Mouse (Mus musculus) thymus, postnatal 14 days (tissue): ENCODE measurements around the gene Rasl11b.

Experiments
- DNase-seq: peaks from one replicate; pipeline ENCODE4 v3.0.0; 2021

The Rasl11b gene

DNA sequence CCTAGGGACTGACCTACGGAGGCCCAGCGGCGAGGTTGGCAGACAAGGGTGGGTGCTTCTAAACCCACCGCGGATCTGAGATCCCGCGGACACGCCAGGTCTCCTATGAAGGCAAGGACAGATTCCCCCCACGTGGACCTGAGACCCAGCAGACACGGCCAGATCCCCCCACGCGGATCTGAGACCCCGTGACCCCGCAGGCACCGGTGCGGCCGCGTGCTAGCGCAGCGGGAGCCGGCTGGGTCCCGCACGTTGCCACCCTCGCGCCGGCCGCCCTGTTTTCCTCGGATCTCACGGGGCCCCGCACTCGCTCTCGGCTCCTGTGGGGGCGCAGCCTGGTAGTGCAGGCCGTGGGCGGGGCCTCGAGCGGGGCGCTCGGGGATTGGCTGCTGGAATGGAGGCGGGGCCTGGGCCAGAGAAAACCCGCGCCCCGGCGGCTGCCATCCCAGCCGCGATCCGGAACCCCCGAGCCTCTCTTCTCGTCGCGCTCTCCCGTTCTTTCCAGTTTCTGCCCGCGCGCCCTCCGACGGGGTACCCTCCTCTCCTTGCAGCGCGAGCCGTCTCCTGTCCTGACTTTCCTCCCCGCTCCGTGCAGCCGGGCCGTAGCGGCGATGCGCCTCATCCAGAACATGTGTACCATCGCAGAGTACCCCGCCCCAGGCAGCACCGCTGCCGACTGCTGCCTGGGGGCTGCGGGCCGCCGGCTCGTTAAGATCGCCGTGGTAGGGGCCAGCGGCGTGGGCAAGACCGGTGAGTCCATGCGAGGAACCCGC, at the start of gene Rasl11b:
Rasl11b (plus strand) TSS at position 446 of the 773 bp plus-strand sequence.
- DNase-seq = peak; percentile 98

DNA sequence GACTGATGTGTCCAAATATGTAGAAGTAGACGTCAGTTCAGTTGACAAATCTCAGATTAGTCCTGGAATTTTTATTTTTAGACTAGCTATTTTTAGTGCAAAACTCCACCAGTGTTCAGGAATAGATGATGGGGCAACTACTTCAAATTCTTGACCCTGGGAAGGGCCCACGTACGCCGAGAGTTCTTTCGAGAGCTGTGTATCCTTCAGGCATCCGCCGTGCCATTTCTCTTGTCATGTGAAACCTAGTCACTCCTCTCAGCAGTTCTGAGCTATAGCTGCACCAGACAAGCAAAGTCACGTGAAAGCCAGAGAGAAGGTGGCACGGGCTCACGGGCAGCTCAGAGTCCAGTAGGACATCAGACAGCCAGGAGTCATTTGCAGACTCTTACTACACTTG, 47.5 kb upstream of the Rasl11b start:
- DNase-seq = no peak

DNA sequence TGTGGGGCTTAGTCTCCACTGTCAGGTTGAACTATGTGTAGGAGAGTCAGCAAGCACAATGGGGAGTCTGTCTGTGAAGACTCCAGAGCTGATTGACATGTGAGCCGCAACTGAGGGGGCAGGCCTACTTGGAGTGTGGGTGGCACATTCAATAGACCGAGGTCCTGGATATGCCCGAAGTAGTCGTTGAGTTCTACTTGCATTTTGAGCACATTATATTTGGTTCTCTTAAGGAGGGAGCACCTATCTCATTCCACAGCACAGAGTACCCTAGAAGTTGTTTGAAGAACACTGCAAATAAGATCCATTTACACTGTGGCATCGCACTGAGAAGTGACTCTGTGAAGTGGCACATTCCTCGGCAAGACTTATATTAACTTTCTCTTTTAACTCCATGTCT, 45.1 kb upstream of the Rasl11b start:
- DNase-seq = no peak

DNA sequence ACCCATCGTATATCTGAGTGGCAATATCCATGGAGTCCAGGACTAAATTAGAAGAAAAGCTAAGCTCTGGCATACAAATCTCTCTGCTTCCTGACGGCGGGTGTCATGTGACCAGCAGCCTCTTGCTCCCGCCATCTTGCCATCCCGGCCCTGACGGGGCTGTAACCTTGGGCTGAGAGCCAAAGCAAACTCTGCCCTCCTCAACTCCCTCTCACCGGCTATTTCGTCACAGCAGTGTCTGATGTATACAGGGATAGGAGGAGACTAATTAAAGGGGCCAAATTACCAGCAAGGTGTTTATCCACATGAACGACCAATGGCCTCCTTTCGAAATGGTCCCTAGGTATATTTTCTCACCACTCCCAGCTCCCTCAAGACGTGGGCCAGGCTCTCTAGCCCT, 43.3 kb upstream of the Rasl11b start:
- no peak for DNase-seq

DNA sequence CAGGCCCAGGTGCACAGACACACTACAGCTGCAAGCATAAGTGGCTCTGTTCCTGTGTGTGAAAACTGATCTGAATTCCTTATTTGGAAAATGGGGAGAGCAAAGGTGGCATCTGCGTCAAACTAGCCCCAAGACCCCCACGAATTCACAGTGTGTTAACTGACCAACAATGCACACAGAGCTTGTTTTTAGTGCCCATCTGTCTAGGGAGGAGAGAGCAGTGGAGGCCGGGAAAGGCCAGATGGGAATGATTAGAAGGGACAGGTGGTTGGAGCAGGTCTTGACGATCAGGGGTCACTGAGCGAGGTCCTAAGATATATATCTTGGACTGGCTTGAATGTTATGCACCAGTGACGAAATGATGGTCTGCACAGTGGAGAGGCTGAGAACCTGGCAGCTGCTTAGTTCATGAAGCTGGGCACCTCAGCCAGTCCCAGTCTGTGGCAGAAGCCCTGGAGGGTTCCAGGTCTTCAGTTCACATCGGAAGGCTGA, 39.2 kb upstream of the Rasl11b start:
- DNase-seq = no peak

DNA sequence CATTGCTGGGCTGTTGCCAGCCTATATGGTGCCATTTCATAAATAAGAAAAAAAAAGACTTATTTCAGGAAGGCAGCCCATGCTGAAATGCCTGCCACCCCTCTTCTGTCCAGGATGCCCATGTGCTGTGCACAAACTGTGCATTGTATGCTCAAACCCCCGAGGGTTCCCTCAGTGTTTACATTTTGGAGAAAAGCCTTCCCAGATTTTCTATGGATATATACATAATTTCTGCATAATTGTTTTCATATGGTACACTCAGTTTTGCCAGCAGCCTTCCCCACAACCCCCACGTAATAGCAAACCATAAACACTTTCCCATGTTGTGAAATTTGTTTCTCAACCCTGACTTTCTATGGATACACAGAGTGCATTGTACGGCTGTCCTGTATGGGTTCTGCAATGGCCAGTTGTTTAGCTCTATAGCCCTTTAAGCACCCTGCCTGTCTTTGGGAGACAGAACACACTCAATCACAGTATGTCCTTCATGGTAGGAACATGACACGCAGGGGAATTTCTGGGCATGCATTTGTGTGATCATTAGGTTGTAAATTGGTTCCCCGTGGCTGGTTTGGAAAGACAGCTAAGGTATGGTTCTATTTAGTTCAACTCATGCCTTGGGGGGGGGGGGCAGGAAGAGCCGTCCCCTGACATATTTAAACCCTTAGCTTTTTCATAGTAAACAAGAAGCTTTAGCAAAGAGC, 36.0 kb upstream of the Rasl11b start:
- no peak for DNase-seq

DNA sequence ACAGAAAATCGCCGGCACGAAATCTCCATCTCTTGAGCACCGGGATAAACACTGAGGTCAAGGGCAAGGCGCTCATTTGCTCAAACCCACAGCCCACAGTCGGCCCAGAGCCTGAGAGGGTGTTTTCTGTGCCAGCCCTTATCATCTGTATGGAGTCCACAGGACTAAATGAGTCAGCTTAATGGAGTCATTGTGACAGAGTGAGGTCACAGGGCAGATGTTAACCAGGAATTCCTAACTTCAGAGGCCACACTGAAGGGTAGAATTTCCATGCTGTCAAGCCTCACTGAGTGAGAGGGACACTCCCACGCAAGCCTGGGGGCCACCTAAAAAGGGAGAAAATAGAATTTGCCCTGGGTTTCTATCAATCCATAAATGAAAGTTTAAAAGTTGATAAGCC, 35.2 kb upstream of the Rasl11b start:
- DNase-seq = no peak

DNA sequence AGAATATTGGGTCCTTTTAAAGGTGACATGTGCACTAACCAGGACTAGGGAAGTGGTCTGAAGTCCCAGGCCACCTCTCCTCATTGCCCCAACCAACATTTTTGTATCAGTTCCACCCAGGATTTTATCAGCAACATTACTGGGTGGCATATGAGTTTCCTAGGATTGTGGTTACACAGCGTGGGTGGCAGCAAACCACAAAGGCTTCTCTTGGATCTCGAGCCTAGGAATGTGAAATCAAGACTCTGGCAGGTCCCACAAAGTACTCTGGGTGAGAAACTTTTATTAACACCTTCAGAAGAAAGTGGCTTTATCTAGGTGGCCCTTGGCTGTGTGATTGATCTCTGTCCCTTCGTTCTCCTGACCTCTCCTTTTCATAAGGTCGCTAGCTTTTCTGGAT, 34.7 kb upstream of the Rasl11b start:
- no peak for DNase-seq

DNA sequence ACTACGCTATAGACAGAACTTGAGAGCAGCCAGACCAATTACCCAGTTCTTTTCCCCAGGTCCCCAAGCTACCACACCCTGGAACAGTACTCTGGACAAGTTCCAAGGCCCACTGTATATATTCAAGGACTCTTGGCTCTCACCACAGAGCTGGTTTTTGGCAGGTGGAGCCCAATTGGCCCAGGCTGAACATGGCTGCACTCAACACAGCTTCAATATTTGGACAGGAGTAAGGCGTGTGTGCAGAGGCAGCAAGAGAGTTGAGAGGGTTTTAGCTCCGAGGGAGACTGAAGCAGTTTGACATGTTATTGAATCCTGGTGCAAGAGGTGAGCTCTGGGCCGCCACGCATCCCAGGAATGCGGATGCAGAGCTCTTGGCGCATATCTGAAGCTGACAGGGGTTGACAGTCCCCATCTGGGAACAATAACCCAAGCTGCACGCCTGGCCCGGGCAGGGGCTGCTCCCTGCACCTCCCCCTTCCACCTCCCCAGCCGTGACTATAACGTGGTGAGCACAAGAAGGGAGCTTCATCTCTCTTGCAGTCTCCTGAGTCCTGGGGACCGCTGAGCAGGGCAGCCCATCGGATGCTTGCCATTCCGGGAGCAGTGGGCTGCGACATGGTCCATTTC, 33.7 kb upstream of the Rasl11b start:
- no peak for DNase-seq

DNA sequence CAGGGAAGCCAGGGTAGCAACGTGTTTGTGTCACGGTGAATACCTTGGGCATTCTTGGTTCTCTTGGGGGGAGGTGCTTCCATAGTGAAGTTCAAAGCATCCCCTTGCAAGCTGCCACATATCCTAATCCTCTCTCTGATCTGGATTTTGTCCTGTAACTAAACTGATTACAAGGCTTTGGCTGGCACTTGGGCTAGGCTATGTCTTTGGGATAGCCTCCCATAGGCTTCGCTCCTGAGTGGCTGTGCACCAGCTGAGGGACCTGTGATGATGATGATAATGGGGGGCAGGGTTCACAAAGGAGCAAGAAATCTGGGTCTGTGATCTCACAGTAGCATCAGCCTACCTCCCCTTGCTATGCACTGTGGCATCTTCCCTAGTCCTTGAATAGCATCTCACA, 33.1 kb upstream of the Rasl11b start:
- DNase-seq = no peak

DNA sequence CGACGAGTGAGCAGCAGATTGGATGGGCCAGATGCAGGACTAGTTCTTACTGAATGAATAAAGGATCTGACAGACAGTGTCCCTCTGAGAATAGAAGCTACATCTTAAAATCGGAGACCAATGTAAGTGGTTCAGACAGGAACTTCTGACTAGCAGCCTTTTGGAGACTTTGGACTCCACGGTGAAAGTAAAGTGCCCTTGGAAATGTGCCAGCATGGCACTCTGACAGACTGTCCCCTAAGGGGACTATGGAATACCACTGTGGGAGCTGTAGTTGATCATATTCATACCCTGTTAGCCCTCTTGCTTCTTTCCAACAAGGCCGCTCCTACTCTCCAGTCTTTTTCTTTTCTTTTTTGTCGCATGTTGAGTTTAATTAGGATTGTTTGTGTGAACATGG, 31.9 kb upstream of the Rasl11b start:
- no peak for DNase-seq

DNA sequence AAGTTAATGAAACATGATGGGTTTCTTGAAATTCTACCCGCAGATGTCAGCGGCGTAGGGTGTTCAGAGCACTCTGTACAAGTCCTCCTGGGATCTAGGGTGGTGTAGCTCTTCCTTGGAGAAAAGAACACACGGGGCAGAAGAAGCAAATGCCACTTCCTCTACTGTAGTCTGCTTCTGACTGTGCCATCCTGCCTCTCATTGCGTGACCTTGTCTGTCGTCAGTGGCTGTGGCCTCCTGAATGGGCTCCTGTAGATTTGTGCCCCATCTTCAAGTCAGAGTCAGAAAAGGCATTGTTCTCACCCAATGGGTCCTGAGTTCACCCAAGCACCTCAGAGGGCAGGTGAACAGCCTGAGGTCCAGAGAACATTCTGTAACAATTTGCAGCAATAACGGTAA, 30.5 kb upstream of the Rasl11b start:
- DNase-seq = no peak

DNA sequence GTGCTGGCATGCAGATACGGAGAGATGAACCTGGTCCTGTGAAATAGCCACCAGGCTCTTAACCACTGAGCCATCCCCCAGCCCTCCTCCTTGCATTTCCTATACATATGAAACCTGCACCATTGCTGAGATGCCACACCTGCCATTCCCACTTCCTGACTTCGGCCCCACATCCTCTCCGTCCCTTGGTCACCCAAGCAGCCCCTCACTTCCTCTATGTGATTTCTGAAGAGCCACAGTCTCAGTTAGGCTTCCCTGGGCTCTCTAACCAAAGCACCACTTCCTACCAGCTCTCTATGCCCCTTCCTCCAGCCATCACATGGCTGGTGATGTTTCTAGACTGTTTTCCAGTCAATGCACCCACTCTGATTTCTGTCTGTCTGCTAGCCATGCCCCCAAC, 28.4 kb upstream of the Rasl11b start:
- no peak for DNase-seq

DNA sequence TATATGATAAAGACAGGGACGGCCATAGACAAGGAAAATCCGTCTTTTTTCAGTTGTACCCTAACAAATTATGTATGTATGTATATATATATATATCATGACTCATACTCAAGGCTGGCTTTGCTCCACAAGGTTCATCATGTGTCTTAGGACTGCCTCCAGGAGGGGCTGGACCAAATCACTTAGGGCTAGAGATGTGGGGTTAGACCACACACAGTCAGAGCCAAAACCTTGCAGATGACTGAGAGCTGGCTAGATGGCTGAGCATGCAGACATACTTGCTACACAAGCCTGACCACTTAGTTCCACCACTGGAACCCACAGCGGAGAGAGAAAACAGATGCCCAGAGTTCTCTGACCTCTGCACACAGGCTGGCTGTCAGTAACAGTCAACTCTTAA, 27.0 kb upstream of the Rasl11b start:
- DNase-seq = no peak

DNA sequence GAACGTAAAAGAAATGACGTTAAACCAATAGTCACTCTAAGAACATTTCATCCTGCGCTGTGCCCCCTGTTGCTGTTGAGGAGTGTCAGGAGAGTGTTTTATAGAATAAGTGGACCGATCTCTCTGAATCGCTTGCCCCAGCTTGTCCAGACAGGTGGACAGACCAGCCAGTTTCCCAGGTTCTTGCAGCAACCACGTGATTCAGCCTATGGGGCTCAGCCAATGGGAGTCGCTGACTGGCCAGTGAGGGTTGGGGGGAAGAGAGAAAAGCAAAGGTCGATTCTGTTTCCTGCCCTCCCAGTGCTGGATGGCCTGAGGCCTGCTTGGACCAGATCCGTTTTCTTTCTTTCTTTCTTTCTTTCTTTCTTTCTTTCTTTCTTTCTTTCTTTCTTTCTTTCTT, 23.3 kb upstream of the Rasl11b start:
- no peak for DNase-seq

DNA sequence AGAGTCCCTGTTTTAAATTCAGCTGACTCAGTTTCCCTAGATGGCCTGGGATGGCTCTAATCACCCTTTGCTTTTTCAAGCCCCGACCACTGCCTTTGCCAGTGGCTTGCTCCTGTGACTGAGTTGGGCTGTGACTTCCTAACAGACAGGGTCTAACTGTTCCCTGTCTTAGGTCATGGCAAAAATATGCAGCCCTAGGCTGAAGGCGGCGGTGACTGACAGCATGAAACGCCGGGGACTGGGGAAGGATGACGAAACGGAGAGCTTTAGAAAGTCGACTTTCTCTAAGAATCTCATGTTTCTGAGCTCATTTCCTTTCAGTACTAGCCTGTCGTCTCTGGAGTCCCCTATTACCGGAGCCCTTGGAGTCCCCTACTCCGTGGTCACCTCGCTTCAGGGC, 22.9 kb upstream of the Rasl11b start:
- no peak for DNase-seq

DNA sequence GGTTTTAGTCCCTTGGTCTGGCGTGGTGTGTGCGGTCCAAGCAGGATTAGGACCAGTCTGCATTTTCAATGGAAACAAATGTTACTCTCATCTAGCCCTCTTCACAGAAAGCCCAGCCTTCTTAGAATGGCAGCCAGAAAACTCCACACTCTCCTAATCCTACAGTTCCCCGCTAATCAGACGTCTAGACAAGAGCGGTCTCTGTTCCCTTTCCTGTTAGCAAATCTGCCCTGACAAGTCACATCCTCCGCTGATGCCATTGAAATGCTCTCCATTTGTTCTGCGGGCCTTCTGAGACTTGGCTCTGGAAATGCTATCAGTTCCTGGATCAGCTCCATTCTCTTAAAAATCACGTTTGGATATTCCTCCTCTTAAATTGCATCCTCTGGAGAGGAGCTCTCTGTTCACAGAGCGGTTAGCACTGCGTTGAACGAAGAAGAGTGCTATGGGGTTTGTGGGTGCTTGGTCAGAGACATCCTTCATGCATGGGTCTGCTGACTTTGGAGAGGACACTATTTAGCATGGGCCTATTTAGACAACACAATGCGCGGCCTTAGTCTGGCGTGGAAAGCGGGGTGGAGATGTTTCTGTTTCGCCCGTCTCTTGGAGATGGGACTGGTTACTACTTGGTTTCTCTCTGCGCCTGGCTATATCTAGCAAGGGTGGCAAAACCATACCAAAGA, 21.8 kb upstream of the Rasl11b start:
- DNase-seq = no peak

DNA sequence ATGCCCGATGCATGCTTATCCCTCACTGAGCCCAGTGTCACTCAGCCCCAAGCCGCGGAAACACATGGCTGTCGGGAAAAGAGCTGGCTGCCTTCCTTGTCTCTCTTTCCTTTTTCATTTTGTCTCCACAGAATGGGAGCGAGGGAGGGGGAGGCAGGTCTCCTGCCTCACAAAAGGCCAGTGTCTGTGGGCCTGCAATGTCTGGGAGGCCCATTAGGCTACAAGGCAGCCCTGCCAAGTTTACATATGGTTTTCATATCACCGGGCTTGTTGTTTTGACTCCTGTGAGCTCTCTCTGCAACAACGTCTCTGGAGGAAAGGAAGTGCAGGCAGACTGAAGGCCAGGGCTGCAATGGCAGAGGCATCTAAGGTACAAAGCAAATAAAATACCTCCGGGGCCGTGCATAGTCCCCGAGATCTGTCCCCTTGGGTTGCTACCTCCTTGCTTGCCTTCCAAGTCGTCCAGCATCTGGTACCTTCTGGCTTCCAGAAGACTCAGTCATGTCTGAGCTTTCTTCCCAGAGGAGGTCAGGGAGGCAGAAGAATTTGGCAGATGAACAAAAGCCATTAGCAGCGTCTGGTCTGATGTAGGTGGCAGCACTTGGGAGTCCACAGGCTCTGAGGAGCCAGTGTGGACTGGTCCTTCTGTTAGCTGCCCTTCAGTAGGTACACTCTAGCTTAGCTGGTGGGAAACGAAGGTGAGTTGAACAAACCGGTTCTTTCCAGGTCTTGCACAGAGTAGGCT, 19.4 kb upstream of the Rasl11b start:
- DNase-seq = no peak

DNA sequence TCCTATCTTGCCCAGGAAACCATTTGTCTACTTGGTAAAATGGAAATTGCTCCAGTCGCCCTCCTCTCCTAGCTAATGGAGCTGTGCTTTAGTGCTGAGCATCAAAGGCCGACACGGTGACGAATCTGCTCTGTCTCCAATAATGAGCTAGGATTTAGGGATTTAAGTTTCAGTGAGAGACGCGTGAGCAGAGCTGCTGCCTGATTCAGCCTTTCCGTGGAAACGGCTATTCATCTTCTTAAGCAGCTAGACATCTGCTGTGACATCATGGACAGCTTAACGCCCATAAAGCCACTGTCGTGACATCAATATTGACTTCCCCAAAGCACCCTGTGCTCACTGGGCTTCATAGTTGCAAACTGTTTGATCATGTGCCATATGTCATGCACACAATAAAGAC, 14.9 kb upstream of the Rasl11b start:
- no peak for DNase-seq

DNA sequence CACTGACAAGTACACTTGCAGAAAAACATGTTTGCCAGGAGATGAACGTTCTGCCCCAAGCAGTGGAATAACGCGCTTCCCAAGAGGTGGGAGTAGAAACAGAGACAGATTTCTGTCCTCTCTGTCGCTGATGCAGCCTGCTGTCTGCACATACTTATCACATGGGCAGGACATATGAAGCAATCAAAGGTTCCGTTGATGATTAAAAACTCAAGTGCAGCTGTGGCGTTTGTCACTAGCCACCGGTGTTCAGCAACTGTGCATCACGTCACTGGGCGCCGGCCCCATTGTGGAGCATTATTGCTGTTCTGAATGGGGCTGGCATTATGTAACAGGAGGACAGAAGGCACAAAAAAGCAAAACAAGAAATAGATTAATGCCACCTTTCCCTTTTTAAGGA, 12.0 kb upstream of the Rasl11b start:
- DNase-seq = no peak

DNA sequence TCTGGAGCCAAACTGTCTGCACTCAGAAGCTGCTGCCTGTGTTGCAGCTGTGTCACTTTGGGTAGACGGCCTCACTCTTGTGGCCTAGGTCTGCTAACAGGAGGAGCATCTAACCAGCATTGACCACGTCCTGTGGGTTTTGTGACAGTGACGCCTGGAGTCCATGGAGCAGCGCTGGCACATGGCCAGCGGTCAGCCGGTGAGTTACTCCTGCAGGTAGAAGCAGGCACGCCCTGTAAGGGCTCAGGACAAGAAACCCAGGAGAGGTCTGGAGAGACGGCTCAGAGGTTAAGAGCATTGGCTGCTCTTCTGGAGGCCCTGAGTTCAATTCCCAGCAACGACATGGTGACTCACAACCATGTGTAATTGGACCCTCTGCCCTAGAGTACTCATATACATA, 10.5 kb upstream of the Rasl11b start:
- no peak for DNase-seq

DNA sequence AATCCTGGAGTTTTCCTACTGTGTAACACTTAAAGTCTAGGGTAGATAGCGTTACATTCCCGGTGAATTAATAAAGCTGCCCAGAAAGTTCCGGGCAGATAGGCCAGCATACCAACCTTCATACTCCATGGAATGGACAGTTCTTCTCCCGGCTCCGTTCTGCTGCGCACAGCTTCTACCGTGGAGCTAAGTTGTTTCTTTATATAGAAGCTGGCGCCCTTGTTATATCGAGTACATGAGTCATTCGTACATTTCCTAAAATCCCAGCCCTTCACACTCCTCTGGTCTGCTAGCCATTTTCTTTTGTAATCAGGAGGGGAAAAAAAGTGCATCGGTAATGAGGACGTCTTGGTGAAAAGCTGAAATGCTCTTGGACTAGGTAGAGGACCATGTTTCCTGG, 7.0 kb upstream of the Rasl11b start:
- DNase-seq = no peak

DNA sequence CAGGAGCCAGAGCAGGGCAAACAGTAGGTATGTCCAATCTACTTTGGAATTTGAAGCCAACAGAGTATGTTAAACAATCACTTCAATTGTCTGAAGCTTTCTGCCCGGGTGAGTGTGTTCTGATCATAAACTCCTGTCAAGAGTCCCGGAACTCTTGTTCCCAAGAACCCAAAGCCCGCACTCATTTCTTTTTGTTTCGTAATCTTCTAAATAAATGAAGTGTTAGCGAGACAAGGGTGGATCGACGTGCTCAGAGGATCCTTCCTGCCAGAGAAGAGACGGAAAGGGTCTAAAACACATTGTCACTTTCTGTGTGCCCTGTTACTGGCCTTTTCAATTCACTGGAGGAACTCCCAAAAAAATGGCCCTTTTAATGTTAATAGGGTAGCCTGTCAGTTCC, 6.2 kb upstream of the Rasl11b start:
- DNase-seq = no peak
